Comparison of ENCODE assay signal across 18 mouse cellular contexts in the genomic region with DNA sequence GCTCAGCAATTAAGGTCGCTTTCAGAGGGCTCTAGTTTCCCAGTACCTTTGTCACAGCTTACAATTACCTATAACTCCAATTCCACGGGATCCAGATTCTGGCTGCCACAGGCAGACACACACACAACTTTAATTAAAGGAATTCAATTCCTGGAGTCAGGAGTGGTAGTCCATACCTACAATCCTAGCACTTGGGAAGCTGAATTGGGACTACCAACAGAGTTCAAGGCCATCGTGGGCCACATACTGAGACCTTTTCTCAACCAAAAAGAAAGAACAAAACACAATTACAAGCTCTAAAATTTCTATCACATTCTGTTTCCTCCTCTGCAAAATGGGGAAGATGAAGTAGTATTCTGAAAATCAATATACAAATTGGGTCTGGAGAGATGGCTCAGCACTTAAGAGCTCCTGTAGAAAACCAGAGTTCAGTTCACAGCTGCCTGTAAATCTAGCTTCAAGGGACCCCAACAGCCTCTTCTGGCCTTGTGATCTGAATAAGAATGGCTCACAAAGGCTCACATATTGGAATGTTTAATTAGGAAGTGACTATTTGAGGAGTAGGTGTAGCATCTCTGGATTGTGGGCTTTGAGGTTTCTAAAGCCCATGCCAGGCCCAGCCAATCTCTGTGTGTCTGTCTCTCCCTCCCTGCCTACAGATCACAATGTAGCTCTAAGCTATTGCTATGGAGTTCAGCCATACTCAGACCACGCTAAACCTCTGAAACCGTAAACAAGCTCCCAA.
"Had no signal": no experiment of that assay in that cellular context is flagged by ENCODE, and none has a peak within 500 bp of the region (broad histone marks: within the 10 kb centered on the region; RNA-seq: fewer than 3 reads in every experiment).

No protein-coding gene starts in this region.

- H3K27ac ChIP-seq: lung, embryonic 15.5 days; macrophage; midbrain, embryonic 13.5 days; midbrain, embryonic 15.5 days; neural tube, embryonic 12.5 days; stomach, embryonic 15.5 days; stomach, postnatal 0 days had no signal

- H3K4me3 ChIP-seq: lung, embryonic 15.5 days; megakaryocyte, embryonic 14.5 days; midbrain, embryonic 13.5 days; midbrain, embryonic 15.5 days; neural tube, embryonic 12.5 days; stomach, embryonic 15.5 days had no signal

- DNase-seq: liver, postnatal 0 days; lung, adult 2 months; lung, postnatal 14 days; lung, postnatal 36 days; retina, postnatal 1 day; right cerebral cortex, adult 18-20 months; right cerebral cortex, postnatal 14 days; thymus, adult 2 months; thymus, postnatal 25 days; thymus, postnatal 4 days had no signal

- H3K4me1 ChIP-seq: stomach, embryonic 15.5 days had no signal

- H3K36me3 ChIP-seq: midbrain, embryonic 15.5 days; neural tube, embryonic 12.5 days; stomach, embryonic 15.5 days had no signal

- H3K27me3 ChIP-seq: lung, embryonic 15.5 days; megakaryocyte, embryonic 14.5 days; midbrain, embryonic 13.5 days; midbrain, embryonic 15.5 days; neural tube, embryonic 12.5 days; stomach, embryonic 15.5 days had no signal

- H3K9me3 ChIP-seq: lung, embryonic 15.5 days; midbrain, embryonic 13.5 days; midbrain, embryonic 15.5 days; neural tube, embryonic 12.5 days; stomach, embryonic 15.5 days had no signal
